Mouse (Mus musculus) adrenal gland, postnatal 14 days (tissue): ENCODE measurements around the gene Ino80. TPM values are rescaled to one million over a fixed set of nuclear protein-coding genes. Genes with fewer than 3 reads are reported as not detected.
"Not testable (repeated sequence)": the region's sequence is repeated elsewhere in the genome, so short reads cannot be mapped to it uniquely, and the experiment has no call there.

ENCODE experiments used
- DNase-seq: peaks from one replicate; pipeline ENCODE4 v3.0.0; 2021; ENCODE audit warnings: mixed read lengths
- long read RNA-seq, 2 experiments: library from polyadenylated mRNA; stranded (forward); transcript quantifications; one replicate each; pipeline ENCODE4 v2.0.0; 2021
- total RNA-seq: library from RNA; stranded (reverse); gene quantifications from 2 replicates; pipeline ENCODE4 v1.2.3, GENCODE M21; 2021

Ino80 gene
- 18.6 and 18.9 TPM in 2 replicates for total RNA-seq
- long read RNA-seq, experiment 1, partial matches to known transcripts = 5 of 6 reads
- long read RNA-seq, experiment 1, other reads (novel, unspliced or antisense) = 1 of 6 reads
- long read RNA-seq, experiment 2, partial matches to known transcripts = 0 of 1 reads
- long read RNA-seq, experiment 2, other reads (novel, unspliced or antisense) = 1 of 1 reads

DNA sequence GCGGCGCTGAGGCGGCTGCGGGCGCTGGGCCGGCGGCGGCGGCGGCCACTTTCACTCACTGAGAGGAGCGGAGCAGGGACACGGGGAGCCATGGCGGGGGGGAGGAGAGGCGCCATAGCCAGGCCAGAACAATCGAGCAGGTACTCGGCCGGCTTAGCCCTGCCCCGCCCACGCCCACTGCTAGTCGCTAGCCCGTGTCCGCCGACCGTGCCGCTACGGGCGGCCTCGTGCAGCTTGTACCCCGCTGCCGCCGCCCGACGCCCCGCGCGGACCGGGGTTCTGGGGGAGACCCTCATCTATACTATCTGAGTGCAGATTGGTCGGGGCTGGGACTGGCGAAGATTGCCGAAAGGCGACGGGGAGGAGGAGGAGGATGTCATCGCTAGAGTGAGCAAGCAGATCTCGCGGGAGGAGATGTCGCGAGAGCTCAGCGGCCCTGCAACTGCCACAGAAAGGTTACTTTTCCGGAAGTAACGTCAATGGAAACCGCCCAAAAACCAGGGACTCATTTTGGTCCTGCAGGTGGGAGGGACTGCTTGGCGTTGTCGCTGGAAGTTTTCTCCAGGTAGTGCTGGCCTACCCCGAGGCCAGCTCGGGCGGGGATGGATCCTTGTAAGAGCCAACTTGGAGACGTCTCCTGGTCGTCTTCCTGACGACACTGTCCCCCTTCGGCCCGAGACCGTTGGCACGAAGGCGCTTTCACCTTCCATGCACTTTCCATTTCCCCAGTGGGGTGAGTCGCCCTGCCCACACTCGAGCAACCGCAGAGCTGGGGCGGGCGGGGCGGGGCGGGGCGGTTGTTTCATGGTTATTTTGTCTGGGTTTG lies at the start of gene Ino80:
Gene Ino80 (minus strand): TSS at position 117 of the 826 bp plus-strand sequence.
- peak; percentile 99 for DNase-seq

DNA sequence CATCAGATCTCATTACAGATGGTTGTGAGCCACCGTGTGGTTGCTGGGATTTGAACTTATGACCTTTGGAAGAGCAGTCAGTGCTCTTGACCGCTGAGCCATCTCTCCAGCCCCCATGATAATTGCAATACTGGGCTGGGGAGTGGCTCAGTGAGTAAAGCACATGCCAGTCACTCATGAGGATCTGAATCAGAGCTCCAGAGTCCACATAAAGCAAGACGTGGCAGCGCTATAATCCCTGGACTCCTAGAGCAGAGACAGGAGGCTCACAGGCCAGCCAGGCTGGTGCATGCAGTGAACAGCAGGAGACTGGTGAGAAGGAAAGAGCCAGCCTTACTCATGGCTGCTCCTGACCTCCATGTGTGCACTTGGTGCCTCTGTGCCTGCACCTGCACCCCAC lies 47.9 kb upstream of the Ino80 start:
- DNase-seq = no peak

DNA sequence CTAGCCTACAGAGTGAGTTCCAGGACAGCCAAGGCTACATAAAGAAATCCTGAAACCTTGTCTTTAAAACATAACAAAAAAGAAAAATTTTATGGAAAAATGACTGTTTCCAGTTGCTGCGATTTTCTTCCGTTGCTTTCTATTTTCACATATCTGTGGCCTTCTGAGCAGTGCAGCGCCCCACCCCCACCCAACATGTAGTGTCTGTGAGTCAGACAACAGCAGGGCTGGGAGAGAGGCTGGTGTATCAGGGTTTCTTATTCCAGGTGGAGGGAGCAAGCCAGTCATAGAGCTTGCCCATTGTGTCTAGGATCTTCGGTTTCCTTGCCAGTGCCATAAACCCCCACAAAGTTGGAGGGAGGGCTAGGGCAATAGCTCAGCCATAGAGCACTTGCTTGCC lies 46.3 kb upstream of the Ino80 start:
- peak; percentile 47 for DNase-seq

DNA sequence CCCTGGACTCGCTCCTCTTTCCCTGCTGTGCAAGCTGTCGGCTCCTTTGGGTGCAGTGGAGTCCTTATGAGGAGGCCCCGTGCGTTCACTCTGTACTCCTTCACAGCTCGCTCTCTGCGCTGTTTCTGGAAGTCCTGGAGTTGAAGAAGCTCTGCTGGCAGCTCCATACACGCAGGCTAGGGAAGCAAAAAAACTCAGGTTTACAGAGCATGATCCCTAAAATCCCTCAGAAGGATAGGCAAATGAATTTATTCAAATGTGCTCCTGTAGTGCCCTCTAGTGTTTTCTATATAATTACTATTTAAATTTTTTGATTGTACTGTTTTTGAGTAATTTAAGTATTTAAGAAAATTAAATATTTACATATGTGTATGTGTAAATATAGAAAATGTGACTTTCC lies 43.1 kb upstream of the Ino80 start:
- DNase-seq = no peak

DNA sequence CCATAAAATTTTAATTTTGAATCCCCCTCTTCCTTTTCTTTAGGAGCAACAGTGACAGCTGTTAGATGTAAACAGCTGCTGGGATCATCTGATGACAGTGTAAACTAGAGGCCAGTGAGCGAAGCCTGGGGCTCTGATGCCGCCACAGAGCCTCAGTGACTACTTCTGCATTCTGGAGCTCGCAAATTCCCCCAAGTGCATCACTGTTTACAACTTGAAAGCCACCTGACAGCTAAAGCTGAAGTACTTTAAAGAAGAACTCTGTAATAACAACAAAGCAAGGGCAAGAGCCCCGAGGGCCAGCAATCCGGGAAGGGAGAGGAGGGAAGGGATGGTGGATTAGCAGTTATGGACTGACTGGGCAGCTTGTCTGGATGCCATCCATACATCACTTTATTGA lies 39.3 kb upstream of the Ino80 start:
- no peak for DNase-seq

DNA sequence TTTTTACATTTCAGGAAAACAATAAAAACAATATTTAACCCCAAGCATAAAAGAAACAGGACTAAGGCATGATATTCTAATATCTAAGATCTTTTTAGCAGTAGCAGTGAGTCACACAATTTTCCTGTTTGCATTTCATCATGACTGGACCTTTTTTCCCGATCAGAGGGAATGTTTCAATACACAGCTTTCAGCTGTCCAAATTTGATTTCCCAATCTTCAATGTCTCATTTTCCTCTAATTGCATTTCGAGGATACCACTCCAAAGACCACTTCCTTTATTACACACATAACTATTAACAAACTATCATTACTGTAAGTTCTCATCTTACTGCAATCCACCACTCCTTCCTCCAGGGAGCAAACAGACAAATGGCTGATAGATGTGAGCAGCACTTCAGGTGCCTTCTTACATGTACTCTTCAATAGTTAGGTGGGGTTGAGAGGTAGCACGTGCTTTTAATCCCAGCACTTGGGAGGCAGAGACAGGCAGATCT lies 36.6 kb upstream of the Ino80 start:
- no peak for DNase-seq

DNA sequence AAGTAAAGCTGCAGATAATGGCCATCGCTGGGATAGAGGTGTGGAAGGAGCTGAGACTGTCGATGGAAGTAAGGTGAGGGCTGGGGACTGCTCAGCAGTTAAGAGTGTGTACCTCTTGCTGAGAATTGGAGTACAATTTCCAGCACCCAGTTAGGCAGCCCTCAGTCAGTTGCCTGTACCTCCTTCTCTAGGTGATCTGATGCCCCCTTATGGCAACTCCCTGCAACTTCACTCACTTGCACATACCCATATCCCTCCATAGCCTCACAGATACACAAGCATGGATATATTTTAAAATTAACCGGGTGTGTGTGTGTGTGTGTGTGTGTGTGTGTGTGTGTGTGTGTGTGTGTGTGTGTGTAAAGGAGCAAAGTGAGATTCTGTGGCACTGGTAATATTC lies 34.8 kb upstream of the Ino80 start:
- peak; percentile 18 for DNase-seq

DNA sequence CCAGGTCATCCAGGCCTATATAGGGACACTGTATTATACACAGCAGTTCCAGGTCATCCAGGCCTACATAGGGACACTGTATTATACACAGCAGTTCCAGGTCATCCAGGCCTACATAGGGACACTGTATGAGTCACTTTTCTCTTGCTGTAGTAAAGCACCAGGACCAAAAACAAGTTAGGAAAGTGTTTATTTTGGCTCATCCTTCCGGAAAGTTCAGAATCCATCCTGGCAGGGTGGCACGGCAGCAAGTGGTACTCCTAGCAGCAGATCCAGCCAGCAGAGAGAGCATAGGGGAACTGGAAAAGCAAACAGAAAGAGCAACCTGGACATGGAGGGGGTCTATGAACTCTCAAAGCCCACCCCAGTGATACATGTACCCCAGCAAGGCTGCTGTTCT lies 33.4 kb upstream of the Ino80 start:
- no peak for DNase-seq

DNA sequence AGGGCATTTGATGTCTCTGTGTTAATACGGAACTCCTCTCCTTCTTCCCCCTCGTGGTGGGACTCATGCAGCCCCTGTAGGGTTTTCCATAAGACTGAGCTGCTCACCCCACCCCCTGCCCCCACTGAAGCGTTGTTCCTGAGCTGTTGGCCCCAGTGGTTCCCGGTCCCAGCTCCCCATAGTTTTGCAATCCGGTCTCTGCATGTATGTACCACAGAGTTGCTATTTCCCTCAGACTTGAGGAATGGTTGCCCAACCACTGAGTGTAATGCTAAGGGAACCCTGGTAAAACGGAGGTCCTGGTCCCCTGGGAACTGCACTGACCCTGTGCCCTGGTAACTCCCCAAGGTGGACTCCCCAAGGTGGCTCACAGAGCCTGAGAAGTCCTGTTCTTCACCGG lies 31.0 kb upstream of the Ino80 start:
- DNase-seq = not testable (repeated sequence)

DNA sequence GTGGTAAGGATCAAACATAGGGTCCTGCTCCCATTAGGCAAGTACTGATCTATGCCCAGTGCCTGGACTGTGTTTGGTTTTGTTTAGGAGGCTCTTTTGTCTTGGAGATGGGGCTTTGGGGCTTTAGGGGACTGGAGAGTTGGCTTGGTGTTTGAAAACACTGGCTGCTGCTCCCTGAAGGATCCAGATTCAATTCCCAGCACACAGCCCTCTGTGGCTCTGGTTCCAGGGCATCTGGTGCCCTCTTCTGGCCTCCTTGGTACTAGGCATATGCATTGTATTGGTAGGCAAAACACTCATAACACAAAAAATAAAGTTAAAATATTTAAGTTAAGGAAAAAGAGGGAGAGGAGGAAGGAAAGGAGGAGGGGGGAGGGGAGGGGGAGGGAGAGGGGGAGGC lies 29.6 kb upstream of the Ino80 start:
- DNase-seq = peak; percentile 24

DNA sequence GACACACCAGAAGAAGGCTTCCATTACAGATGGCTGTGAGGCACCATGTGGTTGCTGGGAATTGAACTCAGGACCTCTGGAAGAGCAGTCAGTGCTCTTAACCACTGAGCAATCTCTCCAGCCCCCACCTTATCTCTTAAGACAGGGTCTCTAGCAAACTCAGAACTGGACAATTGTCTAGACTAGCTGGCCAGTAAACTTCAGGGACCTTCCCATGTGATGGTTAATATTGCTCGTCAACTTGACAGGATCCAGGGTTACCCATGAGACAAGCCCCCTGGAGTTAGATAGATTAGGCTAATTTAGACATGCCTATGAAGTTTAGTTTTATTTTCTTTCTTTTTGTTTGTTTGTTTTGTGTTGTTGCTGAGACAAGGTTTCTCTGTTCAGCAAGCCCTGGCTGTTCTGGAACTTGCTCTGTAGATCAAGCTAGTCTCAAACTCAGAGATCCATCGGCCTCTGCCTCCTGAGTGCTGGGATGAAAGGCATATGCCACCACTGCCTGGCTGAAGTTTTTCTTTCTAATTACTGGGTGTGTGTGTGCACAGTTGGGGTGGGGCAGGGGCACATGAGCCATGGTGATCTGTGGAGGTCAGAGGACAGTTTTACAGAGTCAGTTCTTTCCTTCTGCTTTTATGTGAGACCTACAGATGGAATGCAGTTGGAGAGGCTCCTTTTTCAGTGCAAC lies 23.6 kb upstream of the Ino80 start:
- DNase-seq = no peak

DNA sequence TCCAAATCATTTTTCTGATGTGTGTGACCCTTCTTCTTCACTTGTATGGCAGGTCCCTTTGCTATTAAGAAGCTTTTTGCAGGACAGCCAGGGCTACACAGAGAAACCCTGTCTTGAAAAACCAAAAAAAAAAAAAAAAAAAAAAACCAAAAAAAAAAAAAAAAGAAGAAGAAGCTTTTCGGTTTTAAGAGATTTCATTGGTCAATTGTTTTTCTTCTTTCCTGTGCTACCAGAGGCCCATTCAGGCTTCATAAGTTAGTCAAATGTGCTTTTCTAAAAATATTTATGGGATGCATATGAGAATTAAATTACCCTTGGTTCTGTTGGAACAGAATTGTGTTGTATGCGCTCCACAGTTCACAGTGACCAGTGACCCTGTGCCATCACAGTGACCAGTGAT lies 21.4 kb upstream of the Ino80 start:
- no peak for DNase-seq

DNA sequence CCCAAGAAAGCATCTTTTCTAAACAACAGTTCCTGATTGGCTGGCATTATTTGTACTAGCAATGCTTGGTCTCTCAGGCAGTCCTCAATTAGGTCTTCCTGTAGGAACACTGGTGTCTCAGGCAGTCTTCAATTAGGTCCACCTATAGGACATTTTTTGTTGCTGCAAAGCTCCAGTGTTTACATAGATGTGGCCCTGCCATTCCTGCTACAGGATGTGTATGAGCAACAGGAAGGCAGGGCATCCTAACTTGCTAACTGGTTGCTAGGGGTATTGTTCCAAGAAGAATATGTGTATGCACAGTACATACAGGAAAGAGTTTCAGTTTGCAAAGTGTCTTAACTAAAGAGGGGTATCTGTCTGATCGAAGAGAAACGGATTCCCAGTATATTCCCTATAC lies 18.6 kb upstream of the Ino80 start:
- DNase-seq = no peak

DNA sequence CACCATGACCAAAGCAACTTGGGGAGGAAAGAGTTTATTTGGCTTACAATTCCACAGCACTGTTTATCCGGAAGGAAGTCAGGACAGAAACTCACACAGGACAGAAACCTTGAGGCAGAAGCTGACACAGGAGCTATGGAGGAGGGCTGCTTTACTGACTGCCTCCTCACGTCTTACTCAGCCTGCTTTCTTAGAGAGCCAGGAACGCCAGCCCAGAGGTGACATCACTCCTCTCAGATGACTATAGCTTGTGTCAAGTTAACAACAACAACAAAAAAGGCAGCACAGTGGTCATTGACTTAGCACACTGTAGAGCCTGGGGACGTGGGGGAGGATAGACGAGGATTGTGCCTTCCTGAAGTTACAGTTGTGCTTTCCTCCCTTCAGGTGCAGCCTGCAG lies 14.5 kb upstream of the Ino80 start:
- DNase-seq = peak; percentile 29

DNA sequence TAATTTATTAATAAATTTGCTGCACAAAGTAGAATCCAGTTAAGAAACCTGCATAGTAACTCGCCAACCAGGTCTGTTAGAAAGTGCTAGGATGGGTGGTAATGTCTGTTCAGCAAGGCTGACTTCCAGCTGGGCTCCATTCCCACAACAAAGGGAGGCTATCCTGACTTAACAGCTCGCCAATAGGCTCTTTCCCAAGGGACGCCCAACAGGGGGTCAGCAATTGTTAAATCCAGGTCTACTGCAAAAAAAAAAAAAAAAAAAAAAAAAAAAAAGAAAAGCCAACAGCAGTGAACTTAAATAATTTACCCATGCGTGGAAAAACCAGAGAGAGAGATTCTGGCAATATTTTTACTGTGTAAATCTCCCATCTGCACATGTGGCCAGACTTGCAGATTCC lies 9.0 kb upstream of the Ino80 start:
- no peak for DNase-seq

DNA sequence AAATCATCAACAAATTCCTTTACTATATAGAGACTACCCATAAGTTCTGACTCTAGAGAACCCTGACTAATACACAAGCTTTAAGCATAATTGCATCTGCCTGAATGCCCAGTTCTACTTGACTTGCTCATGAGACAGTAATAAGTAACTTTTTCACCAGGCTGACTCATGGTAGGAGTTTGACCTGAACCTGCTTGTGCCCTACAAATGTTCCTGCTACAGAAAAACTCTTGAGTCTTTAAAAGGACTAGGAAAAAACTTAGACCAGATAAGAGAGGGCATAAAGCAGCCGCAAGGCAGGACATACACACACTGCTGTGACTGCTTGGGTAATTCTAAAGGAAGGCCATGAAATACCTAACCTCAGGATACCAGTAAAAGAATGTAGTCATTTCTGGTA lies 4.8 kb upstream of the Ino80 start:
- DNase-seq = no peak

DNA sequence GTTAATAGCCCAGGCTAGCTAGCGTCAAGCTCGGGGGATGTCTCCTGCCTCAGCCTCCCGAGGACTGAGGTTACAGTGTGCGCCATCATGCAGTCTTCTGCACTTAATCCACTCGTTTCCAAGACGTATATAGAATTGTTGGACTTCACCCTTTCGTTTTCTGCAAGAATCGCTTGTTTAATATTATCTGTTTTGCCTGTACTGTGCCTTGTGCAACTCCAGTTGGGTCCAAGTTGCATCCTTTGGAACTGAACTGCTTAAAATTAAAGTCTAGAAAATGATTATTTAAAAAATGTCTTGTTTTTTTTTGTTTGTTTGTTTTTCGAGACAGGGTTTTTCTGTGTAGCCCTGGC lies 886 bp upstream of the Ino80 start:
- DNase-seq = no peak

DNA sequence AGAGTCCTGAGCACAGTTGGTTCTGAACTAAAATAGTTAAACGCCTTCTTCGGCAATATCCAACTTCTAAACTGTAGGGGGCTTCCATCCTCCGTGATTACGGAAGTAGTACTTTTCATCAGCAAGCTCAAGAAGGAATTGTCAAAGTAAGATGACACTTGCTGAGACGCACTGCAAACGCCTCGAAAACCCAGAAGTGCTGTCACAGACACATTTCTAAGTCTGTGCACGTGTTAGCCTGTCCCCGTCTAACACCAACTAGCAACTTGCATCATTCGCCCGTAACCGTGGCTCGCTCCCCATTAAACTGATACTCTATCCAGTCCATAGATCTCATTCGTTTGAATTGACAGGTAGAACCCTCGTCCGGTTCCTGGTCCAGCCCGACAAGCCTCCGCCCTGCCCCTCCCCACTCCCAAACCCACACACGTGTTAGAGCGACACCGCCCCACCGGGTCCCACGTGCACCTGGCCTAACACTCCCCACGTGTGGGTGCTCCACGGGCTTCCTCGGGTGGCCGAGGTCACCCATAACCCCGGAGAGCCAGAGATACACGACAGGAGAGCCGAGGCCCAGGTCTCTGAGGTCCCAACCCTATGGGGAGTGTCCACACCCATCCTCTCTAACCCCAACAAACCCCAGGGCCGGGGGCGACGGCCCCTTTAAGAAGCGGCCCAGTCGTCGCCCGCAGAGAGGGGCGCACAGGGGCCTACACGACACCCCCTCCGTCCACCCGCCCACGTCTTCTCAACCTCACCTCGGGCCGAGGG lies 681 bp downstream of the Ino80 start:
- DNase-seq = peak; percentile 90

DNA sequence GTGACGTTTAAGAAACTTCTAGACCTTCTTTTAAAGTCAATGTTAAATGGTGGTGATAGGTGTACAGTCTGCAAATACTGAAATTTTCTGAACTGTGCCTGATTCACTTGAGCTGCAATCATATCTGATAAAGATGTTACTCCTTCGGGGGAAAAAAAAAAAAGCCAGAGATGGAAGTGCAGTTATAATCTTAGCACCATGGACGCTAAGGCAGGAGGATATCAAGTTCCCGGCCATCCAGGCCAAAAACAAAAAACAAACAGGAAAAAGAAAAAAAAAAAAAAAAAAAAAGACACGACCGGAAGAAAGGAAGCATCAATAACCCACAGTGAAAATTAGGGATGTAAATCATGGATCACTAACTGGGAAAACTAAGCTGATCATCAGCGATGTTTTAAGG lies 1.3 kb downstream of the Ino80 start:
- no peak for DNase-seq

DNA sequence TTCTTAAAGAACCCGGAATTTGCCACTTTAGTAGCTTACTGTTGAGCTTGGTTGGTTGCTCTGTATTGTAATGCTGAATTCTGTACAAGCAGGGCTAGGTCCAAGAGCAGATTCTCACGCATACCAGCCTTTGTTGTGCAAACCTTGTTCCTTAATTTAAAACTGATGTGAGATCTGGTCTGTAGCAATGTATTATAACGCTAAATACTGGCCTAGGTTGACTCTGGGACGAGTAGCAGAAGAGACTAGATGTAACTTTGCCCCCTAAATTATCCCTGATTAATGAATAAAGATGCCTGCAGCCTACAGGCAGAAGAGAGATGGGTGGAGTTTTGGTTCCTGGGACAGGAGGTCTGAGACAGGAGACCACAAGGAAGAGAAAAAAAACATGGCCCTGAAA lies 13.5 kb downstream of the Ino80 start:
- no peak for DNase-seq

DNA sequence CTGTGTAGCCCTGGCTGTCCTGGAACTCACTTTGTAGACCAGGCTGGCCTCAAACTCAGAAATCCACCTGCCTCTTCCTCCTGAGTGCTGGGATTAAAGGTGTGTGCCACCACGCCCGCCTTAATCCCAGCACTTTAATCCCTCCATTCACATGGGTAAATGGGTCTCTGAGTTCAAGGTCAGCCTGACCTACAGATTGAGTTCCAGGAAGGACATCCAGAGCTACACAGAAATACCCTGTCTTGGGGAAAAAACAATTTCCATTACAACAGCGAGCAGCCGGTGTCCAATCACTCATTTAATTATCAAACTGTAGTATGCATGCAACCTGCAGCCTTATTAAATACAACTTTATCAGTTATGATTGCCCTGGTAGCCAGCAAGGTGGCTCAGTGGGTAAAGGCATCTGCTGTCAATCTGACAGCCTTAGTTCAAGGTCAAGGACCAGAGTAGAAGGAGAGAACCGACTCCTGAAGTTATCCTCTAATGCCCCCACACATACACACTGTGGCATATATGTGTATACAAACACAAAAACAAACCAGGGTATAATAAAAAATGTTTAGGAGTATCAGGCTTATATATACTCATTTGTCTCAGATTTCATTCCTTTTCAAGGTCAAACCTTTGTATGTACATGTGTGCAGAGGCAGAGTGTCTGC lies 14.2 kb downstream of the Ino80 start:
- no peak for DNase-seq

DNA sequence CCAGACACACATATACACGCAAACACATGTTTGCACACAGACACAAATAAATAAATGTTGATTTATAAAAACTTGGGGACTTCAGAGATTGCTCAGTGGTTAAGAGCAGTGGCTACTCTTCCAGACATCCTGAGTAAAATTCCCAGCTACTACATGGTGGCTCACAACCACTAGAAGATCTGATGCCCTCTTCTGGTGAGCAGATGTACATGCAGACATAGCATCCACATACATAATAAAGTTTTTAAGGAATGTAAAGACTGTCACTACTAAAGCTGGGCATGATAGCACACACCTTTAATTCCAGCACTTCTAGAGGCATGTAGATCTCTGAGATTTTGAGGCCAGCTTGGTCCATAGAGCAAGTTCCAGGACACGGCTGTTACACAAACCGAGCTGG lies 16.5 kb downstream of the Ino80 start:
- DNase-seq = no peak
